17 mouse cellular contexts compared by ENCODE assay signal in the genomic region with DNA sequence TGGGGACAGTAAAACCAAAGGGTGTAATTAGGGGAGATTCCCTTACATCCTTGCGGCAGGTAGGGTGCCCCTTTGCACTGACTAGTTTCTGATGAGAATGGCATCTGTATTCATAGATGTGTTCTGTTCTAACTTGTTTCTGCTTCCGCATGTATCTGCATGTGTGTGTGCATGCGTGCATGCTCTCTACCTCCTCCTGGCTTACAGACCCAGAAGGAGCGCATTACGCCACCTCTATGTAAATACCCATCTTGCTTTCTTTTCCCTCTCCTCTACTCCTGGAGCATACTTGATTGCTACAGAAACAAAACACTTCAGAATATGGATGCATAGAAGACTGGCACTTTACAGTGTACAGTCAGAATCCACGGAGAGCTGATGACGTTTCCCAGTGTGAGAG. TPM values are rescaled to one million over a fixed set of nuclear protein-coding genes. Genes with fewer than 3 reads are reported as not detected.
DNase-seq lines count a peak whose midpoint lies in the region; ATAC-seq and TF ChIP-seq lines count a peak whose summit lies in the region.
"Had no signal": no experiment of that assay in that cellular context is flagged by ENCODE, and none has a peak within 500 bp of the region (broad histone marks: within the 10 kb centered on the region; RNA-seq: fewer than 3 reads in every experiment).

No protein-coding gene starts in this region.

- no peak for DNase-seq in forebrain, postnatal 0 days
- DNase-seq in forebrain, embryonic 11.5 days (ENCODE audit: low spot score) = no peak
- no peak for DNase-seq in kidney, postnatal 0 days (ENCODE audit: low spot score)
- DNase-seq in kidney, postnatal 14 days = no peak
- no peak for DNase-seq in limb, embryonic 14.5 days (ENCODE audit: low spot score)
- DNase-seq in ovary, adult 18-20 months (ENCODE audit: low spot score) = no peak
- no peak for DNase-seq in yolk sac, embryonic 10.5 days (ENCODE audit: low spot score)
- DNase-seq: adrenal gland, postnatal 10 days; cerebellum, adult 8-10 months; thymus, postnatal 14 days had no signal

- H3K9ac ChIP-seq in forebrain, postnatal 0 days = no peak overlapping the region
- no peak overlapping the region for H3K9ac ChIP-seq in forebrain, embryonic 11.5 days (ENCODE audit: low read length)
- no peak overlapping the region for H3K9ac ChIP-seq in kidney, postnatal 0 days (ENCODE audit: low read depth, low read length)
- no peak overlapping the region for H3K9ac ChIP-seq in limb, embryonic 14.5 days (ENCODE audit: low read depth, low read length, severe bottlenecking)
- H3K9ac ChIP-seq: liver, embryonic 15.5 days had no signal

- peaks cover 9% of the 10 kb centered on the region for H3K4me1 ChIP-seq in forebrain, postnatal 0 days (ENCODE audit: insufficient read depth)
- H3K4me1 ChIP-seq in forebrain, embryonic 11.5 days (replicated peaks; ENCODE audit: control insufficient read depth, insufficient read depth, low read length) = peaks cover 5% of the 10 kb centered on the region; the same call in 1 of the 2 replicates
- peaks cover 45% of the 10 kb centered on the region for H3K4me1 ChIP-seq in kidney, postnatal 0 days (replicated peaks; ENCODE audit: insufficient read depth, low read length)
- H3K4me1 ChIP-seq in bone marrow macrophage, adult 2 months (ENCODE audit: control insufficient read depth, insufficient read depth, low read length) = peaks cover 91% of the 10 kb centered on the region
- peaks cover 38% of the 10 kb centered on the region for H3K4me1 ChIP-seq in limb, embryonic 14.5 days (ENCODE audit: control insufficient read depth, insufficient read depth, low read length)

- H3K27me3 ChIP-seq in forebrain, postnatal 0 days (ENCODE audit: insufficient read depth, low read length) = no peaks in the 10 kb centered on the region
- no peaks in the 10 kb centered on the region for H3K27me3 ChIP-seq in forebrain, embryonic 11.5 days (ENCODE audit: control insufficient read depth, insufficient read depth, low read length)
- H3K27me3 ChIP-seq in kidney, postnatal 0 days (ENCODE audit: insufficient read depth, low read length) = no peaks in the 10 kb centered on the region
- no peaks in the 10 kb centered on the region for H3K27me3 ChIP-seq in limb, embryonic 14.5 days (ENCODE audit: control insufficient read depth, insufficient read depth, low read length)
- H3K27me3 ChIP-seq: liver, embryonic 15.5 days had no signal

- no peak overlapping the region for H3K4me2 ChIP-seq in forebrain, postnatal 0 days (ENCODE audit: low read depth)
- H3K4me2 ChIP-seq in forebrain, embryonic 11.5 days (ENCODE audit: low read depth, low read length, severe bottlenecking) = no peak overlapping the region
- H3K4me2 ChIP-seq in kidney, postnatal 0 days (ENCODE audit: low read length) = no peak overlapping the region
- no peak overlapping the region for H3K4me2 ChIP-seq in limb, embryonic 14.5 days (replicated peaks; ENCODE audit: low read depth, low read length, severe bottlenecking)
- H3K4me2 ChIP-seq: liver, embryonic 15.5 days had no signal

- H3K27ac ChIP-seq in forebrain, postnatal 0 days (ENCODE audit: low read depth, low read length) = peak overlapping the region; percentile 55; the same call in 1 of the 2 replicates
- no peak overlapping the region for H3K27ac ChIP-seq in forebrain, embryonic 11.5 days (ENCODE audit: low read depth, low read length)
- peak overlapping the region; percentile 64; the same call in 1 of the 2 replicates for H3K27ac ChIP-seq in kidney, postnatal 0 days
- peak overlapping the region; percentile 63 for H3K27ac ChIP-seq in bone marrow macrophage, adult 2 months (ENCODE audit: insufficient read depth, low read depth, low read length)
- H3K27ac ChIP-seq in limb, embryonic 14.5 days (replicated peaks; ENCODE audit: low read depth, low read length) = 0 out of 2 replicates have a peak overlapping the region, but pooled peaks have one; percentile 1

- H3K4me3 ChIP-seq in forebrain, postnatal 0 days (ENCODE audit: low read depth, low read length) = no peak overlapping the region
- no peak overlapping the region for H3K4me3 ChIP-seq in forebrain, embryonic 11.5 days (ENCODE audit: low read depth, low read length)
- no peak overlapping the region for H3K4me3 ChIP-seq in kidney, postnatal 0 days (replicated peaks; ENCODE audit: low read depth, low read length)
- H3K4me3 ChIP-seq in bone marrow macrophage, adult 2 months (ENCODE audit: insufficient read depth, low read length) = no peak overlapping the region
- no peak overlapping the region for H3K4me3 ChIP-seq in limb, embryonic 14.5 days (replicated peaks; ENCODE audit: low read length)
- H3K4me3 ChIP-seq: liver, embryonic 15.5 days had no signal

- ATAC-seq in forebrain, postnatal 0 days = no peak; the same call in 1 of the 2 replicates
- ATAC-seq in forebrain, embryonic 11.5 days (replicated peaks; ENCODE audit: low FRiP score) = no peak
- no peak for ATAC-seq in kidney, postnatal 0 days (replicated peaks; ENCODE audit: low FRiP score, low read depth)
- ATAC-seq in limb, embryonic 14.5 days (ENCODE audit: low FRiP score, low read depth) = no peak

- H3K36me3 ChIP-seq in forebrain, postnatal 0 days (ENCODE audit: insufficient read depth) = no peaks in the 10 kb centered on the region
- H3K36me3 ChIP-seq in forebrain, embryonic 11.5 days (ENCODE audit: control insufficient read depth, insufficient read depth, low read length) = no peaks in the 10 kb centered on the region
- no peaks in the 10 kb centered on the region for H3K36me3 ChIP-seq in kidney, postnatal 0 days (ENCODE audit: insufficient read depth, low read length)
- H3K36me3 ChIP-seq in limb, embryonic 14.5 days (ENCODE audit: control insufficient read depth, insufficient read depth, low read length) = no peaks in the 10 kb centered on the region; the same call in 1 of the 2 replicates
- H3K36me3 ChIP-seq: liver, embryonic 15.5 days had no signal

- no peak for TF ChIP-seq POLR2A in bone marrow macrophage, adult 2 months (IDR thresholded peaks at IDR 0.05; ENCODE audit: borderline replicate concordance, low read depth, low read length)
- TF ChIP-seq POLR2A in limb, embryonic 14.5 days (IDR thresholded peaks at IDR 0.05; ENCODE audit: borderline replicate concordance, extremely low read depth, insufficient read depth, insufficient read length) = no peak

- no peak for TF ChIP-seq CTCF in forebrain, postnatal 0 days (IDR thresholded peaks at IDR 0.05; ENCODE audit: low read depth)
- TF ChIP-seq CTCF in kidney, postnatal 0 days (IDR thresholded peaks at IDR 0.05; ENCODE audit: low read depth) = 0 out of 2 replicates have a peak, but pooled peaks have one; percentile 24
- TF ChIP-seq CTCF in bone marrow macrophage, adult 2 months (IDR thresholded peaks at IDR 0.05; ENCODE audit: low read depth, low read length) = no peak

- no peaks in the 10 kb centered on the region for H3K9me3 ChIP-seq in forebrain, postnatal 0 days (ENCODE audit: low read length)
- H3K9me3 ChIP-seq in forebrain, embryonic 11.5 days (ENCODE audit: control insufficient read depth, low read length) = no peaks in the 10 kb centered on the region
- H3K9me3 ChIP-seq in kidney, postnatal 0 days (replicated peaks; ENCODE audit: low read length) = no peaks in the 10 kb centered on the region
- H3K9me3 ChIP-seq in limb, embryonic 14.5 days (ENCODE audit: control insufficient read depth, low read length) = no peaks in the 10 kb centered on the region
- H3K9me3 ChIP-seq: liver, embryonic 15.5 days had no signal

- 87% methylated on average over 7 of the region's 7 CpGs for WGBS in forebrain, postnatal 0 days
- WGBS in forebrain, embryonic 11.5 days = 94% methylated on average over 7 of the region's 7 CpGs
- WGBS in kidney, postnatal 0 days = 79% methylated on average over 7 of the region's 7 CpGs
- 80% methylated on average over 7 of the region's 7 CpGs for WGBS in limb, embryonic 14.5 days

RNA-seq across cellular contexts. Expression of a gene that starts 21.1 kb away (rescaled TPM):
- total RNA-seq in forebrain, postnatal 0 days (2014; rRNA removed) = 63.5 and 81.2 TPM in 2 replicates
- polyA plus RNA-seq in forebrain, postnatal 0 days (2015; fragmentation: Nextera tagmentation; extraction: Ambion mirVana) = 9.5 and 15.0 TPM in 2 replicates
- polyA plus RNA-seq in forebrain, embryonic 11.5 days (2014; fragmentation: Nextera tagmentation; extraction: Ambion mirVana) = 17.7 and 21.1 TPM in 2 replicates
- polyA plus RNA-seq in kidney, postnatal 0 days (2015; fragmentation: Nextera tagmentation; extraction: Ambion mirVana) = 11.5 and 12.1 TPM in 2 replicates
- 139 and 151 TPM in 2 replicates for polyA plus RNA-seq in bone marrow macrophage, adult 2 months (2012; ENCODE audit: insufficient read depth, insufficient read length, missing spikeins)
- polyA plus RNA-seq in limb, embryonic 14.5 days (2012; rRNA removed) = 91.2 and 114 TPM in 2 replicates
- 19.8 and 23.0 TPM in 2 replicates for polyA plus RNA-seq in limb, embryonic 14.5 days (2014; fragmentation: Nextera tagmentation; extraction: Ambion mirVana)

RNA-seq across cellular contexts. Expression of a gene that starts 31.9 kb away (rescaled TPM):
- 0.31 and 0.48 TPM in 2 replicates for total RNA-seq in forebrain, postnatal 0 days (2014; rRNA removed)
- not detected in 2 replicates for polyA plus RNA-seq in forebrain, postnatal 0 days (2015; fragmentation: Nextera tagmentation; extraction: Ambion mirVana)
- polyA plus RNA-seq in forebrain, embryonic 11.5 days (2014; fragmentation: Nextera tagmentation; extraction: Ambion mirVana) = not detected in 2 replicates
- polyA plus RNA-seq in kidney, postnatal 0 days (2015; fragmentation: Nextera tagmentation; extraction: Ambion mirVana) = not detected in 2 replicates
- not detected in 2 replicates for polyA plus RNA-seq in bone marrow macrophage, adult 2 months (2012; ENCODE audit: insufficient read depth, insufficient read length, missing spikeins)
- not detected in 2 replicates for polyA plus RNA-seq in limb, embryonic 14.5 days (2012; rRNA removed)
- polyA plus RNA-seq in limb, embryonic 14.5 days (2014; fragmentation: Nextera tagmentation; extraction: Ambion mirVana) = not detected in 2 replicates
- total RNA-seq: adrenal gland, postnatal 10 days; gastrocnemius, adult 18-20 months; hematopoietic stem cell, adult 5-6 weeks; monocyte, adult 5-6 weeks had no signal
- polyA plus RNA-seq: embryonic facial prominence, embryonic 11.5 days; liver, embryonic 15.5 days had no signal

RNA-seq across cellular contexts. Expression of a gene that starts 35.2 kb away (rescaled TPM):
- 0.92 TPM in 1 of 2 replicates, not detected in the other for total RNA-seq in forebrain, postnatal 0 days (2014; rRNA removed)
- 0.58 and 1.0 TPM in 2 replicates for polyA plus RNA-seq in forebrain, postnatal 0 days (2015; fragmentation: Nextera tagmentation; extraction: Ambion mirVana)
- not detected in 2 replicates for polyA plus RNA-seq in forebrain, embryonic 11.5 days (2014; fragmentation: Nextera tagmentation; extraction: Ambion mirVana)
- 0.25 and 0.29 TPM in 2 replicates for polyA plus RNA-seq in kidney, postnatal 0 days (2015; fragmentation: Nextera tagmentation; extraction: Ambion mirVana)
- not detected in 2 replicates for polyA plus RNA-seq in bone marrow macrophage, adult 2 months (2012; ENCODE audit: insufficient read depth, insufficient read length, missing spikeins)
- polyA plus RNA-seq in limb, embryonic 14.5 days (2012; rRNA removed) = 0.13 and 0.20 TPM in 2 replicates
- 0.43 TPM in 1 of 2 replicates, not detected in the other for polyA plus RNA-seq in limb, embryonic 14.5 days (2014; fragmentation: Nextera tagmentation; extraction: Ambion mirVana)
- total RNA-seq: hematopoietic stem cell, adult 5-6 weeks had no signal
- polyA plus RNA-seq: embryonic facial prominence, embryonic 11.5 days; liver, embryonic 15.5 days had no signal

RNA-seq across cellular contexts. Expression of a gene that starts 43.9 kb away (rescaled TPM):
- 33.7 and 40.5 TPM in 2 replicates for total RNA-seq in forebrain, postnatal 0 days (2014; rRNA removed)
- 8.4 and 11.6 TPM in 2 replicates for polyA plus RNA-seq in forebrain, postnatal 0 days (2015; fragmentation: Nextera tagmentation; extraction: Ambion mirVana)
- 3.2 and 3.8 TPM in 2 replicates for polyA plus RNA-seq in forebrain, embryonic 11.5 days (2014; fragmentation: Nextera tagmentation; extraction: Ambion mirVana)
- polyA plus RNA-seq in kidney, postnatal 0 days (2015; fragmentation: Nextera tagmentation; extraction: Ambion mirVana) = 6.7 and 7.2 TPM in 2 replicates
- 58.4 and 60.9 TPM in 2 replicates for polyA plus RNA-seq in bone marrow macrophage, adult 2 months (2012; ENCODE audit: insufficient read depth, insufficient read length, missing spikeins)
- 18.9 and 22.6 TPM in 2 replicates for polyA plus RNA-seq in limb, embryonic 14.5 days (2012; rRNA removed)
- 5.8 and 7.5 TPM in 2 replicates for polyA plus RNA-seq in limb, embryonic 14.5 days (2014; fragmentation: Nextera tagmentation; extraction: Ambion mirVana)

RNA-seq across cellular contexts. Expression of a gene that starts 51.0 kb away (rescaled TPM):
- total RNA-seq in forebrain, postnatal 0 days (2014; rRNA removed) = not detected in 2 replicates
- polyA plus RNA-seq in forebrain, postnatal 0 days (2015; fragmentation: Nextera tagmentation; extraction: Ambion mirVana) = not detected in 2 replicates
- not detected in 2 replicates for polyA plus RNA-seq in forebrain, embryonic 11.5 days (2014; fragmentation: Nextera tagmentation; extraction: Ambion mirVana)
- not detected in 2 replicates for polyA plus RNA-seq in kidney, postnatal 0 days (2015; fragmentation: Nextera tagmentation; extraction: Ambion mirVana)
- polyA plus RNA-seq in bone marrow macrophage, adult 2 months (2012; ENCODE audit: insufficient read depth, insufficient read length, missing spikeins) = not detected in 2 replicates
- polyA plus RNA-seq in limb, embryonic 14.5 days (2012; rRNA removed) = 1.2 TPM in 1 of 2 replicates, not detected in the other
- not detected in 2 replicates for polyA plus RNA-seq in limb, embryonic 14.5 days (2014; fragmentation: Nextera tagmentation; extraction: Ambion mirVana)
- total RNA-seq: adrenal gland, postnatal 10 days; gastrocnemius, adult 18-20 months; hematopoietic stem cell, adult 5-6 weeks; layer of hippocampus, postnatal 10 days; monocyte, adult 5-6 weeks had no signal
- polyA plus RNA-seq: embryonic facial prominence, embryonic 11.5 days; liver, embryonic 15.5 days had no signal
